Mouse (Mus musculus) heart, adult 8-10 months (tissue): ENCODE data around the gene Sptbn2. TPM values are rescaled to one million over a fixed set of nuclear protein-coding genes. Genes with fewer than 3 reads are reported as not detected.
A peak's percentile ranks its signal among the peaks of the same experiment; 100 is the strongest.
"Not testable (repeated sequence)": the region's sequence is repeated elsewhere in the genome, so short reads cannot be mapped to it uniquely, and the experiment has no call there.

Experiments
- DNase-seq: peaks from one replicate; pipeline ENCODE4 v3.0.0; 2022; ENCODE audit warnings: low spot score
- total RNA-seq, 4 experiments: library from RNA; stranded (reverse); gene quantifications; 2 replicates each; pipeline ENCODE4 v1.2.4; 2022

Gene Sptbn2
- total RNA-seq, 4 experiments from 2014 or later, result 0.22 to 0.91 (median 0.50) TPM

DNA sequence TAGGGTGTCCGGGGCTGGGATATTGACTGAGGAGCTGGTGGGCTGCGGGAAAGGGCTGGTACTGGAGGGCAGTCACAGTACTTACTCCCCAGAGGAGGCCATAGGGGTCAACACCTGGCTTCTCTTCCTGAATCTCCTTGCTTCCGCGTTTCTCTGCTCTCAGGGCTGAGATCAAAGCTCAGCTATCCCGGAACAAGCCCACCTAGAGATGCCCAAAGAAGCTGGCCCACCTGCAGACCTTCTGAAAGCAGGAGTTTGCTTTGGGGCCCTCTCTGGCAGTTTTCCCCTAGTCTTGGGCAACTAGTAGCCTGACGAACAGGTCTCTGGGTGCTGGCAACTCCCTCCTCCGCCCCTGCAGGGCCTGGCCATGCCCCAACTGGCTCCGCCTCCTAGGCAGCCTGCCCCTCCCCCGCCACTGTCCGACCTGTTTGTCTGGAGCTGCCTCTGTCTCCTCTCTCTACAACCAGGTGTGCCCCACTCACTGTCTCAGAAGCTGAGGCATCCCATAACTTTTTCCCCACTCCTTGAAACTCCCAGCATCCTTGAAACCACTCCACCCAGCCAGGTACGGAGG lies 9.8 kb downstream of the Sptbn2 start:
- DNase-seq, result no peak

- DNase-seq, result no peak
Measured at GRCm38 (mm10) chr19:4729186-4729585, 18.2 kb downstream of the Sptbn2 start.

DNA sequence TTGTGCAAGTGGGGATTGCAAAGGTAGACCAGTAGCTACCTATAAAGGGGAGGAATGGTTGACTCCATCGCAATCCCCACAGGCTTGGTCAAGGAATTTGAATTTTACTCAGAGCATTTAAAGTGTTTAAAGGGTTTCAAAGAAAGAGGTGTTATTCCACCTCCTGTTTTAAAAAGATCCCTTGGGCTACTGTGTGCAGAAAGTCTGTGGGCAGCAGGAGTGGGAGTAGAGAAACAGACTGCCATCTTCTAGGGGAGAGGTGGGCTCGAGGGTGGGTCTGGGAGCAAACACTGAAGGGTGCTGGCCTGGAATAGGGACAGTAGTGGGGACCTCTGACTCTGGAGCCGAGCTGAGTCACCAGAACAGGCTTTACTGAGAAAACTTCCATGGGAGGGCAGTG lies 22.1 kb downstream of the Sptbn2 start:
- DNase-seq, result no peak

- no peak for DNase-seq
Measured at GRCm38 (mm10) chr19:4737866-4738265, 26.9 kb downstream of the Sptbn2 start.

DNA sequence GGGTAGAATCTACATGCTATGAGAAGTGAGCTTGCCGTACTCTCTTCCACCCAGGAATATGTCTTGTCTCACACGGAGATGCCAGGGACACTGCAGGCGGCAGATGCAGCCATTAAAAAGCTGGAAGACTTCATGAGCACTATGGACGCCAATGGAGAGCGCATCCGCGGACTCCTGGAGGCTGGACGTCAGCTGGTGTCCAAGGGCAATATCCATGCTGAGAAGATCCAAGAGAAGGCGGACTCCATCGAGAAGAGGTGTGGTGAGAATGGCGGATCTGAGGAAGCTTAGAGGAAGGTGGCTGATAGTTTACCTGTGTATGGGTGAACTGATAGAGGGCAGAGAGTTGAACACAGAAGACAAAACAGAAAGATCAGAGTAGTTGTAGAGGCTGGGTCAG lies 28.1 kb downstream of the Sptbn2 start:
- DNase-seq, result no peak

GRCm38 (mm10) chr19:4739762-4740161 lies 28.8 kb downstream of the Sptbn2 start:
- DNase-seq, result no peak

- no peak for DNase-seq
Measured at GRCm38 (mm10) chr19:4741482-4741881, 30.5 kb downstream of the Sptbn2 start.

DNA sequence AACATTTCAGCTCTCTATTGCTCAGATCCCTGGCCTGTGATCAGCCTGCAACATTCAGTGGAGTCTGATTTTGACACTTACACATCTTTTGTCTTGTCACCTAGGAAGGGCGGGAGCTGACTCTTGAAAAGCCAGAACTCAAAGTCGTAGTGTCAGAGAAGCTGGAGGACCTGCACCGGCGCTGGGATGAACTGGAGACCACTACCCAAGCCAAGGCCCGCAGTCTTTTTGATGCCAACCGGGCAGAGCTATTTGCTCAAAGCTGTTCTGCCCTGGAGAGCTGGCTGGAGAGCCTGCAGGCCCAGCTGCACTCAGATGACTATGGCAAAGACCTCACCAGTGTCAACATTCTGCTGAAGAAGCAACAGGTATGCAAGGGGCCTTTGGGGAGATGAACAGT lies 31.3 kb downstream of the Sptbn2 start:
- no peak for DNase-seq

DNA sequence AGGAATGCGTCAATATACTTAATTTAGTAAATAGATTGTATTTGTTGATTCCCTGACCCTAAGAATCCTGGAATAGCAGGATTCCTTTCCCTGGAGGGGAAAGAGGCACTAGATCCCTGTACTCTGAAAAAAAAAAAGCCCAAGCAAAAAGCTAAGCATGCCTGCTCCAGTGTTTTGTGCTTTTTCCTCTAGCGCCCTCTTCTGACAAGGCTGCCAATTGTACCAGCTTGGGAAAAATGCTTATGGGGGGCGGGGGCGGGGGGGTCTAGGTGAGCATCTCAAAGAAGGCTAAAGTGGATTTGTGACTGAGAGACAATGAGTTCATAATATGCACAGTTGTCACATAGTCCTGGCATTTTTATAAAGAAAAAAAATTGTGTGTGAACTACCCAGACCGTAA lies 32.6 kb downstream of the Sptbn2 start:
- no peak for DNase-seq

DNA sequence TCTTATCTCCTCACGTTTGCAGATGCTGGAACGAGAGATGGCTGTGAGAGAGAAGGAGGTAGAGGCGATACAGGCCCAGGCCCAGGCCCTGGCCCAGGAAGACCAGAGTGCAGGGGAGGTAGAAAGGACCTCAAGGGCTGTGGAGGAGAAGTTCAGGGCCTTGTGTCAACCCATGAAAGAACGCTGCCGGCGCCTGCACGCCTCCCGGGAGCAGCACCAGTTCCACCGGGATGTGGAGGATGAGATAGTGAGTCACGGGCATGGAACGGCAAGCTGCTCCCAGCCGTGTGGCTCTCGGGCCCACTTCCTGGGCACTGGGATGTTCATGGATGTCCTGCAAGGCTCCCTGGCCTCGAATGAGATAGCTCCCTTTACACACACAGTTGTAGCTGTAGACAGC lies 33.1 kb downstream of the Sptbn2 start:
- no peak for DNase-seq

GRCm38 (mm10) chr19:4745057-4745456 lies 34.1 kb downstream of the Sptbn2 start:
- DNase-seq, result no peak

DNA sequence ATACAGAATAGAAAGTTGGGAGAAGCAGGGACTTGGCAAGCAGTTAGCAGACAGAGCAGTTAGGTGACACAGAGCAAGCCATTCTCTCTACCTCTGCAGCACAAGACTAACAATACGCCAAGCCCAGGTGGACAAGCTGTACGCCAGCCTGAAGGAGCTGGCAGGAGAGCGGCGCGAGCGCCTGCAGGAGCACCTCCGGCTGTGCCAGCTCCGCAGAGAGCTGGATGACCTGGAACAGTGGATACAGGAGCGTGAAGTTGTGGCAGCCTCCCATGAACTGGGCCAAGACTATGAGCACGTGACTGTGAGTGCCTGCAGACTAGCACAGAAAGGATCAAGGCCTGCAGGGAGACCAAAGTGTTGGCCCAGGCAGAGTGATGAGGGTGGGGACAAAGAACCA lies 34.7 kb downstream of the Sptbn2 start:
- no peak for DNase-seq

DNA sequence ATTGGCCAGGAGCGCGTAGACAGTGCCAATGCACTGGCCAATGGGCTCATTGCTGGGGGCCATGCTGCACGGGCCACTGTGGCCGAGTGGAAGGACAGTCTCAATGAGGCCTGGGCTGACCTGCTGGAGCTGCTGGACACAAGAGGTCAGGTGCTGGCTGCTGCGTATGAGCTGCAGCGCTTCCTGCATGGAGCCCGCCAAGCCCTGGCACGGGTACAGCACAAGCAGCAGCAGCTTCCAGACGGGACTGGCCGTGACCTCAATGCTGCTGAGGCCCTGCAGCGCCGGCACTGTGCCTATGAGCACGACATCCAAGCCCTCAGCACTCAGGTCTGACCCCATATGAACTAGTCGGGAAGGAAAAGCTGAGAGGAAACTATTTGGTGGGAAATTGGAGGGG lies 35.6 kb downstream of the Sptbn2 start:
- no peak for DNase-seq

- no peak for DNase-seq
Measured at GRCm38 (mm10) chr19:4747631-4748312, 36.8 kb downstream of the Sptbn2 start.

- no peak for DNase-seq
Measured at GRCm38 (mm10) chr19:4748493-4748892, 37.5 kb downstream of the Sptbn2 start.

GRCm38 (mm10) chr19:4749975-4750374 lies 39.0 kb downstream of the Sptbn2 start:
- DNase-seq, result no peak

DNA sequence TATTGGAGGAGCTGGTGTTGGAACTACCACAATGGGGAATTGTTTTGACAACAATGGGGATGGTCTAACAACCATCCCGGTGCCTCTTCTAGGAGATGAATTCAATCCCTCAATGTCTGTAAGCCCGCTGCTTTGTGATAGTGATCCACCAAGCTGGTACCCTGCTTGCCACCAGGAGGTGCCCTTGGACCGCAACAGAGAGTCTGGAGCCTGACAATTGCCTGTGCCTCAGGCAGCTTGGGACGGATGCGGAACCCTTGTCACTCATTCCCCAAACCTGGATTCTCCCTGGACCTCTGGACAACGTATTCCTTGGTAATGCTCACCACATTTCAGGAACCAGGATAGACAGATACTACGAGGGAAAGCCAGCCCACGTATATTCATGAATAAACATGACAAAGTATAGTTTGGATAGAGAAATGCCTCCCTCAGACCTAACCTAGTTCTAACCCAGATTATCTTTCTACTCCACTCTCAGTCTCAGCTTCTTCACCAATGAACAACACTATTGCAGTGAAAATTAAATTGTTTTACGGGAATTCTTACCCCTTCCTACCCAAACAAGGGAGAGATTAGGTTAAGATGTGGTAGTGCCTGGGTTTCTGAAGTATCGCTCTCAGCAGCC lies 44.7 kb downstream of the Sptbn2 start:
- DNase-seq, result peak; percentile 90

DNA sequence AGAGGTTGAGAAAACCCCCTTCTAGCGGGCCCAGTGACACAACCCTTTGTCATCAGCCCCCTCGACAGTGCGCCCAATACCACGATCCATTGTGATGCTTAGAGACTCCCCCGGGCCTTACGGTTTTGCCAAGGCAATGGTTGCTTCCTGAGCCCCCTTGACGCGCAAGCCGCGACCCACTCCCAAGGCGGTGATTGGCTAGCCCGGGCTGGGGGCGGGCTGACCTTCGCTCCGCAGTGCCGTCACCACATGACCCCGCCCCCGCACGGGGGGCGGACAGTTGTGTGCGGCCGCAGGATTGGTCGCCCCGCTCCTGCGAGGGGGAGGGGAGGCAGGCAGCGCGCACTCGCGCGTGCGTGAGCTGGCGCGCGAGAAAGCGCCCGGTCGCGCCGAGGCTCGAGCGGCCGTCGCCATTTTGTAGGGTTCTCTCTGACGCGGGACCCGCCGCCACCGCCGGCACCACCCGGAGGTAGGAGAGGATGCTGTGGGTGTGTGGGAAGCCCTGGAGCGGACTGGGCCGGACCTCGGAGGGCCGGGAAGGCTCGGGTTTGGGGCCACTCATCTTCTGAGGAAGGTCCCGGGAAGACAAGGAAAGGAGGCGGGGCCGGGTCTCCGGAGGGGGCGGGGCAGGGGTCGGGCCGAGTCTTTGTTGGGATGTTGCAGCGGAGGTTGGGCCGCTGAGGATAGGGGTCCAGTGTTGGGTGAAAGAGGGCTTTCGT lies 45.4 kb downstream of the Sptbn2 start, which contains the start of gene Rbm4b:
Gene Rbm4b (plus strand): TSS at position 305 of the 719 bp plus-strand sequence.
- peak; percentile 93 for DNase-seq

DNA sequence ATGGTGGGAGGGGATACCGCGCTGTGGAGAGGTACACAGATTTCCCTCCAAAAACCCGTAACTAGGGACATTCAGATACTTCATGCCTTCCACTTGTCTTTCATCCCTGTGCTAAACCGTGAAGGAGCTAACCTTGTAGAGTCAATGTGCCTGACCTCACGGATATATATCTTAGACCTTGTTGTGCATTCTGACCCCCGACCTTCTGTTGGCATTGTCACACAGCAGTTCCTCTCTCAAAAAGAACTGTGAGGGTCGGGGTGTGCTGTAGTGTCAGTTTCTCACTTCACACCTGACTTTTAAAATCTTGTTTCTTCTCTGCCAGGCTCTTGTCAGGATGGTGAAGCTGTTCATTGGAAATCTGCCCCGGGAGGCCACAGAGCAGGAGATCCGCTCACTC lies 46.0 kb downstream of the Sptbn2 start:
- DNase-seq, result no peak

GRCm38 (mm10) chr19:4760544-4760943 lies 49.6 kb downstream of the Sptbn2 start:
- not testable (repeated sequence) for DNase-seq

DNA sequence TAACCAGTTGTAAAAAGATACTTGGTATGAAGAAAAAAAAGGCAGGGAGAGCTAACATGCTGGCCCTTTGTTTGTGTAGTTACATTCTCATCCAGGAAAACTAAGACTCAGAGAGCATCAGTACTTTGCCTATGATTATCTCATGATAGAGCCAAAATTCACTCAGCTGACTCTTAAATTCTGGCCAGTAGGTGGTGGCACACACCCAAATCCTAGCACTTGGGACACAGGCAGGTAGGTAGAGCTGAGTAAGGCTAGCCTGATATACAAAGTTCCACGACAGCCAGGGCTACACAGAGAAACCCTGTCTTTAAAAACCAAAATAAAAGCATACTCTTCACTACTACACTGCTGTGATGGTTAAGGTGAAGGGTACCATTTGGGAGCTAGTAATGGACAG lies 51.9 kb downstream of the Sptbn2 start:
- DNase-seq, result no peak

DNA sequence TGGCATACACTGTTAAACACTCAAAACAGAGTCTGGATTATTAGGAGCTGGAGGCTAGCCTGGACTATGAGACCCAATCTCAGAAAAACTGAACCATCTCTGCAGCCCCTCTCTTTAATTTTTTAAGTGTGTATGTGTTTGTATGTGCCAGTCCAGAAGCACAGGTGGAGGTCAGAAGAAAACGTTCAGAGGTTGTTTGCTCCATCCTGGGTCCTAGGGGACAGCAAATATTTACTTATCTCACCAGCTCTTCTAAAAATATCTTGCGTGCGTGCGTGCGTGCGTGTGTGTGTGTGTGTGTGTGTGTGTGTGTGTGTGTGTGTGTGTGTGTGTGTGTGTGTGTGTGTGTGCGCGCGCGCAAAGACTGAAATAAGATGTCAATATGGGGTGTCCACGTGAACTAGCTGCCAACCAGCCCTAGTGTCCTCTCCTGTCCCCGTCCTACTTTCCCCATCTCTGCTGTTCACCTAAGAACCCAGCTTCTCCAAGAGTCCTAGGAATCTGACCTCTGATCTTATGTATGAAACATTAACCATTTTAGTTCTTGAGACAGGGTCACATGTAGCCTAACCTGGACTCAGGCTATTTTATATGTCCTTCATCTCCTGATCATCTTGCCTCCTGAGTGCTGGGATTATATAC lies 56.7 kb downstream of the Sptbn2 start:
- DNase-seq, result no peak
